Mouse (Mus musculus) megakaryocyte progenitor cell, adult 5-6 weeks (primary cell): ENCODE data around the gene 1700025G04Rik. TPM values are rescaled to one million over a fixed set of nuclear protein-coding genes. Genes with fewer than 3 reads are reported as not detected.

ENCODE experiments used
- ATAC-seq: replicated peaks from 2 replicates; pipeline ENCODE4 v1.8.0; 2016; ENCODE audit warnings: mild to moderate bottlenecking, moderate TSS enrichment, inconsistent platforms; ENCODE audit not compliant: poor library complexity
- total RNA-seq, 2 experiments: library from RNA; stranded (forward) in 1 of 2; stranded (reverse) in 1 of 2; fragments of 157-497, 149-512 nt in 1 of 2; fragments of 200-1000 nt in 1 of 2; gene quantifications; 2 replicates each; pipeline versions ENCODE4 v1.2.3 to v1.2.4; 2015 to 2017

The 1700025G04Rik gene
- total RNA-seq, 2 experiments from 2014 or later, result 9.7 to 15.5 TPM

DNA sequence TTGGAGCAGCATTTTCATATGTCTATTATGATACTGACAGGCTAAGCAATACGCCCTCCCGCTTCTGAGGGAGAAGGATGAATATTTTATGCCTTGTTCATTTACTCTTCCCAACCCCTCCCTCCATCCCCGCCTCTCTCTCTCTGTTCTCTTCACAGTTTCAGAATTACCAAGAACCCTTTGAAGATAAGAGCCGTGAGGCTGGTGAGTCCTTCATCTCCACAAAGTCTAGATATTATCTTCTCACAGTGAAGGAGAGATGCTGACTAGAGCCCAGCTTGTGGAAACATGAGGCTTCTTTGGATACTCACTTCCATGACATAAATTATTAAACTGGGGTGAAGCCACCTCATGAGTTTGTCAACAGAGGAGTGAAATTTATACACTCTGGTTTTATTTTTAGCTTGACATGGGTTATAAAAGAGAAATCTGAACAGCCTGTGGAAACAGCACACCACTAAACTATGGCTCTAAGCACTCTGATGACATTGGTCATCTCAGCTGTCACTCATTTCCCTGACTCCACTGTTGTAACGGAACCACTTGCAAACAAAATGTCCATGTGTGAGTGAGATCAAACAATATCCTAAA, 116.7 kb downstream of the 1700025G04Rik start:
- no peak for ATAC-seq

DNA sequence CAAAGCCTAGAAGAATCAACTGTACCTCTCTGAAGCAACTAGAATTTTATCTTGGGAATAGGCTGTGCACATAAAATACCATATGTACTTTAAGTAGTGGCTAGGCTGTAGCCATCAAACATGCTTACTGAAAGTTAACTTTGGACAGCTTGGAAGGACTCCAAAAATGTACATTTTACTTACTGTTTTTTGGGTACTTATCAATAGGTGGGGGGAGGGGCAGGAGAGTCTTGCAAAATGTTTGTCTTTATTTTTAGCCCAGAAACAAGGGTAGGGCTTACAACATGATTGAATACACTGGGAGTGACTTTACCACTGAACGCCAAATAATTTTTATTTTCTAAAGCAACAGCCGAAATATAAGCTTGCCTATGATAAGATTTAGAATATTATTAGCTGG, 118.3 kb downstream of the 1700025G04Rik start:
- no peak for ATAC-seq

DNA sequence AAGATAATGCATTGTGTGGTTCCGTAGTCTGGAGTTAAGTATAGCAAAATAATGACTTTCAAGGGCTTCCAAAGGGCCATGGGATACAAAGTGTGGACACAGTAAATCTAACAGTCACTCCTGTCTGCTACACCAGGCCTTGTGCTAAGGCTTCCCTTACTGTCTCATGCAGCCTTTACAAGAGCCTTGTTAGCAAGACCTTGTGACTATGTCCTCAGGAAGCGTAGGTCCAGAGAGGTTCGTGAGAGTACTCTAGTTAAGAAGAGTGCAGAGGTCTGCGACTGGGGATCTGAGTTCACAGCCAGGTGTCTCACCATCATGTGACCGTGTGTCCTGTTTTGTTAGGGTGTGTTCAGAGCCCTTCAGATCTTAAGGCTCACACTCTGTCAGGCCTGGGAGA, 121.8 kb downstream of the 1700025G04Rik start:
- no peak for ATAC-seq

DNA sequence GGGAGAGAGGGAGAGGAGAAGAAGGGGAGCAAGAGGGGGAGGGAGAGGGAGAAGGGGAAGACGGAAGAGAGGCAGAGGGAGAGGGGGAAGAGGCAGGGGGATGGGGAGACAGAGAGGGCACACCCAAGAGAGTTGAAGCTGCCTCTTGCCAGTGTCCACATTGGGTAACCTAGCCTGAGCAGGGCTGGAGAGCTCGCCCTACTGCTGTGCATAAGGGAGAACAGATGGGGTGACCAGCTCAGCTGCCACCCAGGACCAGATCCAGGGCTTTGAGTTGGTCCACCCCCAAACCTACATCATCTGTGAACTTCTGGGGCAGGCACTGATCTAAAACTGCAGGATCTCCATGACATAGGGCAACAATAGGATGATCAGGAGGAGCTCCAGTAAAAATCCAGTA, 125.1 kb downstream of the 1700025G04Rik start:
- no peak for ATAC-seq

DNA sequence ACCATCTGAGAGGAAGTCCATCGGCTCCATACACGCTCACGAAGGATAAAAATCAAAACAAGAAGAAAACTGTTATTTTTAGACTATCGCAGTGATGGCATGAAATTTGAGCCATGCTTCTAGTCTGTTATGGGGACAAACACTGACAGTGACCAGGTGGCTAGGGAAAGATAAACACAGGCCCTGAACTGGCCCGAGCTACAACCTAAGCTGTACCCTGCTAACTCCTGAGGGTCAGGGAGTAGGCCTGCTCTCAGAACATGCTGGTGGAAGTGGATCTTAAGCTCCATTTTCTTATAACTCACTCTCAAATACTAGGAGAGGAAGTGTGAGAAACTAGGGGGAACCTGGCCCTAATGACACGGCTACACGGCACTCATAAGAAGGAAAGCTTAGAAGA, 126.7 kb downstream of the 1700025G04Rik start:
- ATAC-seq, result peak; percentile 15

DNA sequence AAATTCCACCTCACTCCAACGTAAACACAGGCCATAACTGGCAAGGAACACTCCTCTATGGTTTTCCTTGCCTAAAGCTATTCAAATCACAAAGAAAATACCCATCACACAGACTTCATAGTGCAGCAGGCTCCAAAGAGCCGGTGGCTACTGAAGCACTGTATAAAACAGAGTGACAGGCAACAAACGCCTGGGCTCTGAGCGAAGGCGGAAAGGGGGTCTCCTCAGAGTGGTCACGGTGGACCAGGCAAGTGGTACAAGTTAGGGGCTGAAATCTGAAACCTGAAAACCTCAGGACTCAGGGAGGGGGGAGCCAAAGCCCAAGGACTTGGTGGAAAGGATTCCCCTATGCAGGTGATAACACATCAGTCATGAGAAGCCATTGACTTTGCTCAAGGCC, 127.8 kb downstream of the 1700025G04Rik start:
- no peak for ATAC-seq

DNA sequence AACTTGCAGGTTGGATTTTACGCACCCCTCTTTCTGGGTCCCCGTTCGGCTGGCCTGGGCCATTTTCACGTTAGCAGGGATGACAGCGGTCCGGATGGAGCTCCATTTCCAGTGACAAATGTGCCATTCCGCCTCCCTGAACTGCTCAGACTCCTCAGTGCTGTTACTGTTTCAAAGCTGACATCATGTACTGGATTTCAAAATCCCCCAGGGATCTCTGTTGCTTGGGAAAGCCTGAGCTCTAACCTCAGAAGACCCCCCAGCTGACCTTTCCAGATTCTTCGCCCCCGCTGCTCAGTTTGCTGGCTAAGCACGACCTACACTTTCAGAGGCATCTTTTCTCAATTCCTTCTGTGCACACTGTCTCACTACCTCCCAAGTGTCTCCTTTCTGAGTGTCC, 128.7 kb downstream of the 1700025G04Rik start:
- no peak for ATAC-seq

DNA sequence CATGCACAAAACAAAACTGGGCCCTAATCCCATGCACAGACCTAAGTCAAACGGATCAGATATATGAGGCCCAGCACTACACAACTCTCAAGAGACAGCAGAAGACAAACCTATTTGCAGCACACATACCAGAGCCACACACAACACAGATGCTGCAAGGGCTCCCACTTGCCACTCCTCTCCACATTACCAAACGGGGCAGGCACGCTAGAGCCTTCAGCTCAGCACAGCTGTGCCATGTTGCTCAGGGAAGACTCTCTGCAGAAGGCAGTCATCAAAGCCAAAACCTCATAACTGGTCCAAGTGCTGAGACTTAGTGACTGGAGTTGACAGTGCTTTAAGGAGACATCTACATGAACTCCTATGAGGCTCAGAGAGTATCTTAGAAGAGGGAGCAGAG, 130.9 kb downstream of the 1700025G04Rik start:
- 0 out of 2 replicates have a peak, but pooled peaks have one; percentile 15 for ATAC-seq

DNA sequence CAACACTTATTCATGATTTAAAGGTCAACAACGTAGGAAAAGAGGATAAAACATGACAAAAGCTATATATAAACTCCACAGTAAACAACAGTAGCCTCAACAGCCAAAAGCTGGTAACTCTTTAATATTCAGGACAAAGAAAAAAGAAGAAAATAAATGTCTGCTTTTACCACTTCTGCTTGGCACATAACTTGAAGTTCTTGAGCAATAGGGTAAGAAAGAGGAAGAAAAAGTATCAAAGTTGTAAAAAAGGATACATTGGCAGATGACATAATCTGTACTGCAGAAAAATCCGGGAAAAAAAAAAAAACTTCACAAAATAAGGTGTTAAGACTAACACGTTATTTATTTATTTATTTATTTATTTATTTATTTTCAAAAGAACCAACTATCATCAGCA, 131.5 kb downstream of the 1700025G04Rik start:
- ATAC-seq, result peak; percentile 46

DNA sequence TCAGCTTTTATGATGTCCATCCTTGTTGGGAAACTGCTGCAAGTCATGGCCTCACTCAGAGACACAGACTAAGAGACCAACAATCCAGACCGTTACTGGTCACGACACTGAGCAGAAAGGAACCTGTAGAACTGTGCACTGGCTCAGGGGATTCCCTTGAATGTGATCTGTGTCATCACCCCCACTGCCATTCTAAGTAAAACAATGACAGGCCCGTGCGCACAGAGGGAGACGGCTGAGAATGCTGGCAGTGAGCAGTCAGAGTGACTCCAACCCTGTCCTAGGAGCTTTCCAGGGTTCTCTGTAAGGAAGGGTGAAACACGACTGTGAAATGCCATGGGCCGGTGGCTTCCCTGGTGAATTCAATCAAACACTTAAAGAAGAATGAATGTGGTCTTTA, 132.3 kb downstream of the 1700025G04Rik start:
- no peak for ATAC-seq

DNA sequence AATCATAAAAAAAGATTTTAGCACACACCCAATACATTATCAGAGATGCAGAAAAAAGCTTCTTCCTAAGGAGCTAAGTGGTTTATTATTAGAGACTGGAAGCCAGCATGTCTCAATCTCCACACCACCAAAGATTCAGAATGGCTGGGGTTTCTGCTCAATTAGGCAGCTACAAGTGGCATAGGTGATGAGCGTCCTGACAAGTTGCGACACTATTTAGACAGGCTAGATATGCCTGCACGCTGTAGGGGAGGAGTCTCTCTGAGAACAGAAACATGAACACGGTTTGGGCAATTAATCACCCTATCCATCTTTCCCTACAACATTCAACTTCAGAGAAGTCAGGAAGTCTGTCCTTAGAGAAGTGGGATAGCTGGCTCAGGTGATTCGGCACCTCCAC, 134.1 kb downstream of the 1700025G04Rik start:
- no peak for ATAC-seq

DNA sequence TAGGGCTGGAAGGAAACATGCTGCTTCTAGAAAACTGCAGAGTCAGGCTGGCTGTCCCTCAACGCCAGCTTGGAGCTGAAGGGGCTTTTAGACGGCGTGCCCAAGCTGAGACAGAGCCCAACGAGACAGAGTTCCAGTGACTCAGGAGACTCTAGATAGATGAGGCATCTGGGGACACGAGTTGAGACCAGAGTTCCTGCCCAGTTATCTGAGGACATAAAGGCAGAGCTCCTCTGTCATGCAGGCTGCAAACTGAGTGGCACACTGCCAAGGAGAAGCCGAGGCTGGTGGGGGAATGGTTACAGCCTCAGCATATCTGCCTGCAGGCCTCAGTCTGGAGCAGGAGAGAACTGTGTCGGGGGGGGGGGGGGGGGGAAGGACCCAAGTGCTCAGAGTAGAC, 136.4 kb downstream of the 1700025G04Rik start:
- ATAC-seq, result peak; percentile 87

DNA sequence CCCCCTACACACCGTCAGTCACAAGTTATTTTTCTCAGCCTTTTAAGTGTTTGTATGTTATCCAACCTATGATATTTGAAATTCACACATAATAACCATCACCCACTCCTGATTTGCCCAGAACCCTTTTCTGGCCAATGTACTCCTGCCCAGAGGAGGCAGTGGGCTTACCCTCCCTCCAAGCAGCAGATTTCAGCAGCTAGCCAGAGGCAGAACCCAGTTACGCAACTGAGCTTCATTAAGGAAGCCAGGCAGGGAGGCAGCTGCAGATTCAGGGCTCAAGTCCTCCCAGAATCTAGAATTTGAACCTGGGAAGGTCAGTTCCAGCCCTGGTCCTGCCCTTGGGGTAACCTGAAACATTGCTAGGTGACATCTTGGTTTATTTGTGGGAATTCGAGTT, 141.9 kb downstream of the 1700025G04Rik start:
- ATAC-seq, result peak; percentile 63

DNA sequence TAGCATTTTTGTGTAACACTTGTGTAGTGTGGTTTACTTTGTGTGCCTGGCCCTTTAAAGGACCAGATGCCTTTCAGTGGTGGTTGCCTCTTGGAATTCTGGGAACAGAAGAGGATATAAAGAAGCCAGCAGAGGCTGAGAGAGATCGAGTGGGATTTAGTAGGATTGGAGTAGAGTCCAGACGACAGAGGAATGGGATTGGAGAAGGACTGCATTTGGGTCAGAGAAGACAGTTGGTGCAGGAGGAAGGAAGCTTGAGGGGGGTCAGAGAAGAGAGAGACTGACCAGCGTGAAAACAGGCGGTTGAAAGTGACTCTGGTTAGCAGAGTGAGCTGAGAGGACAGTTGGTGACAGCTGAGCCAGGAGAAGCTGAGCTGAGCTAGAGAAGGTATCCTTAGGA, 142.4 kb downstream of the 1700025G04Rik start:
- 0 out of 2 replicates have a peak, but pooled peaks have one; percentile 8 for ATAC-seq

DNA sequence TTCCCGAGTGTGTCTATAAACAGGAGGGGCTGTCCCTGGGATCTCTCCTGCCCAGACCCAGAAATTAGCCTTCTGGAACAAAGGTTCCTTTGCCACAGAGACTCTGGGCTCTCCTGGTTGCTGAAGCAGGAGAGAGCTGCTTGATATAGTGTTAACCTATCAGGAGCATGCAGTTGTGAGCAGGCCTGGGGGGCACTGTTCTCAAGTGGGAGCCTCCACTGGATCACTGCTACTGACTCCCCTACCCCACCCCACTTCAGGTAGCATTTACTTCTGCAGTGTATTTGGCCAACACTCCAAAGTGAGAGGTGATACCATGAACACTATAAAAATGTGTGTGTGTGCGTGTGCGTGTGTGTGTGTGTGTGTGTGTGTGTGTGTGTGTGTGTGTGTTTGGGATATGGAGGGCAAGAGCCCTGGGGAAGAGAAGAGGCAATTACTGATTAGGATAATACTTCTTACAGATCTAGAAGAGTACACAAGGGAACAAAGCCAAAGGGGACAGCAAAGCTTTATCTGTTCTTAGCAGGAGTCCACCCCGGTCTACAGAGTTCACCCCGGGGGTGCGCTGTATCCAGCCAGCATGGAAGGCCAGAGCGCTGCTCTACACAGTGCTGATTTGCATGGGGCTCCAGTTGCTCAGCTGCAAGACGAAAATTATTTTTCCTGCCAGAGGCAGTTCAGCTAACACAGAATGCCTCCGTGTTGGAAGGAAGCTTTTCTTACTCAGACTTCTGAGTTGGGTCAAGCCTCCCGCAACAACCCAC, 145.3 kb downstream of the 1700025G04Rik start:
- ATAC-seq, result peak; percentile 73

DNA sequence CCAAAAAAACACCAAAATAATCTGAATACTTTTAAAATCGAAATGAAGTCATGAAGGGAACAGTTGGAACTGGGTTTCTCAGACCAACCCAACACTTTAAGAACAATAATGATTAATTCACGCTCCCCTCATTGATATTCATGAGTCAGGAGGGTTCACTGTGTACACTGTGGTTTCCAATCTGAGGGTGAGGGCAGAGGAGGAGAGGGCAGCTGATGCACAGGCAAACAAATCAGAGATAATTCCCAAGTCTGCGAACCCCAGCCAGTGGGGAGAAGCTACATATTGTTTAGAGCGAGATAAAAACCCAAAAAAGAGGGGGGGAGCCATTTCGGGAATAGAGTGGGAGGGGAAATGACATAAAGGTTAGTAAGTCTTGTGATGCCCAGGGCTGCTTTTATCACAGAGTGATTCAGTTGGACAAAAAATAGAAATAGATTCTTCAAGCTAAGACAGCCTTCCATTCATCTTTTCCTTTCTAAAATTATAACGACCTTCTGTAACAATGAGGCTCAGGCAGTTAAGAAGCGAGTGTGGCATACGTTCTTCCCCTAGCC, 146.2 kb downstream of the 1700025G04Rik start:
- no peak for ATAC-seq

DNA sequence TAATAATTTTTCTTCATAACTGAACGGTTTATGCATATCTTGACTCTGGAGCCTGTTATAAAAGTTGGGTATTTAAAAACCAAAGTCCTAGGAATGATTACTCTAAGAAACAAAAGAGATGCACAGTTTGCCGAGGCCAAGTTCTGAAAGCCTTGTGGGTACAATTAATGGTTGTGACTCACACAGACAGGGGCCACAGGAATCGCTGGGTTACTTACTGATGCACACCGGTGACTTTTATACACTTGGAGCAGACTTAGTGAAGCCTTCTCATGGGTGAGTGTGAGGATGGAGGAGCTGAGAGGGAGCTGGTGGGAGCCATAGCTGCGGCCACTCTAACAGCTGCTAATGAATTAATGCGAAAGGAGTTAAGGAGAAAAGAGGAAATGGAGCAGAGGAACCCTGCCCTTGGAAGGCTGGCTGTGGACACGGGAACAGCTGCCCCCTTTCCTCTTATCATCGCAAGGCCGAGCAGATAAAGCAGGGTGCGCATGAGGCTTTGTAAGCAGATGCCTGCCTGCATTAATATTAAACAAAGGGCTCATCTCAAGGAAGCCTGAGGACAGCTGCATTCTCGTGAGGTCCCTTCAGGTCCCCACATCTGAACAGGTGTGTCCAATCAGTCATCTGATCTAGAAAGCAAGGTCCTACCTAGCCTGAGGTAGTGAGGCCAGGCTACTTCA, 146.8 kb downstream of the 1700025G04Rik start:
- ATAC-seq, result no peak

DNA sequence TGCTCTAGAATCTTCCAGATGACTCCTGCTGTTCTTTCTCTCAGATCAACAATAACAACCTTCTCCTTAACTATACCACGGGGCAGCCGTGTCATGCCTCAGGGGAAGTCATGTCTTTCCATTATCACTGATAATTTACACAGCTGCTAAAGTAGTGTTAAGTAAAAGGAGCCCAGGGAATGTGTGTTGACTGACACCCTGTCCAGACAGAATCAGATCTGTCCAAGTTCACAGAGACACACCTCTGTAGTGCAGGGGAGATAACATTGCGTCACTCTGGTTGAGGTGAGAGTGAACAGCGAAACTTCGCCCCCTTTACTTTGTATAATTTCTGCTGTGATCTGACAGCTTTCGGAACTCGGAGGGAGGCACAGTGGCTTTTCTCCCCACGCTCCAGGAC, 149.9 kb downstream of the 1700025G04Rik start:
- peak; percentile 27 for ATAC-seq

DNA sequence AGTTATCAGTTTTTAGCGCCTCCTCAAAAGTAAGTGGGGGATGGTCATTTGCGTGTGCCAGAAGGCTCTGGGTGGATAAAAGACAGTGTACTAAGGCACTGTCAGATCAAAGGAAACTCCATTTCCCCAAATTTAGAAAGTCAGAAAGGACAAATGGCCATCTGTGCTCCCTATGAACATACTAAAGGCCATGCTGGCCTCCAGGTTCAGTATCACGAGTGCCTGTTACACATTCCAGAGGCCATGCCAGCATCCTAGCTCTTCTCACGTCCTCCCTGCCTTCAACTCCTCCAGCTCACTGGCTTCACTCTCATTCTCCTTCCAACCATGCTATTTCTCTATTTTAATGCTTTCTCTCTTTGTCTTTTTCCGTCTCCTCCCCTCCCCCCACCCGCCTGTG, 150.4 kb downstream of the 1700025G04Rik start:
- no peak for ATAC-seq

DNA sequence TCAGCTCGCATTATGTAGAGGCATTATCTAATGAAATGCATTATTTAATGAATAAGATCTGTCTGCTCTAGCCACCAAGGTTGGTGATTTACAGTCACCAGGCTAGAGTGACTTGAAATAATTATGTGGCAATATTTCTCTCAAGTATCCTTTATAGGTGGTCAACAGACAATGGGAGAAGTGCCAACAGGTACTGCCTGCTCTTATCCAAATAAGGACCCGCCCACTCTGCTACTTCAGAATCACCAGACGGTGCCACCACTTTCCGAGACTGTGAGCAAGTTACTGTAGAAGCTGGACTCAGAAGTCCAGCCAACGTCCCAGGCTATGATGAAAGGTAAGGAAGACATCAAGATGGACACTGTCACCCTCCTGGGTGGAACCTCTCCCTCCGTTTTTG, 156.3 kb downstream of the 1700025G04Rik start:
- ATAC-seq, result no peak

DNA sequence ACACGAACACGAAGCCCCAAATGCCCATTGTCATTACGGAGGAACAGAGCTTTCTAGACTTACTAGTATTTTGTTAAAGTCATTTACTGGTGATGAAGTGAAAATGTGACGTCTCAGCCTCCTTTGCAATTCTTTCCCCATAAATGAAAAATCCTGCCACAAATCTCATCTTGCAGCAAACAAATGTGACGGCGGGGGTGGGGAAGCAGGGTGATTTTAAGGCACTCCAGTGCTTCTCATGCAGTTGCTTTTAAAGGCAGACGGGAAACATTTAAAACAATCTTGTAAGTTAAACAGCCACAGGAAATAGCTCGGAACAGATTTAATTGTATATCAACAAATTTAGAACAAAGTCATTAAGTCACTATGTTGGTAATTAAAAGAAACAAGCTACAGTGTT, 163.1 kb downstream of the 1700025G04Rik start:
- no peak for ATAC-seq

DNA sequence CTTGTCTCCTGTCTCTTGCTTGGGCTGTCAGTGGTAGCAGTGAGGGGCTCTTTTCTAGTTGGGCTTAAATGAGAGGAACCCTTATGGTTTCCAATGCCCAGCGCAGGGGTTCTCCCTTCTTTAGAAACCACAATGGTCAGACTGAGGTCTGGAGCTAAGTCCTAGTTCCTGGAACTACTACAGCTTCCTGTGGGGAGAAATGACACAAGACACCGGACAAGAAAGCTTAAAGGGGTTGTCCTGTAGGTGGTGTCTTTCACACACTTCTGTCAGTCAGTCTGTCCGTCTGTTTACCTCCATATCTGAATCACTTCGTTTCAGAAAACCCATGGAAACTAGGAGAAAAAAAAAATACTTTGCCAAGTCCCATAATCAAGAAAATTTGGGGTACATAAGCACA, 163.8 kb downstream of the 1700025G04Rik start:
- ATAC-seq, result peak; percentile 90
